Mouse (Mus musculus): ENCODE measurements around the gene Nab2. TPM values are rescaled to one million over a fixed set of nuclear protein-coding genes. Genes with fewer than 3 reads are reported as not detected.
"Not testable (repeated sequence)": the region's sequence is repeated elsewhere in the genome, so short reads cannot be mapped to it uniquely, and the experiment has no call there.

Nab2 gene
- polyA plus RNA-seq, 1 experiment from 2014 or later: 6.8 TPM

DNA sequence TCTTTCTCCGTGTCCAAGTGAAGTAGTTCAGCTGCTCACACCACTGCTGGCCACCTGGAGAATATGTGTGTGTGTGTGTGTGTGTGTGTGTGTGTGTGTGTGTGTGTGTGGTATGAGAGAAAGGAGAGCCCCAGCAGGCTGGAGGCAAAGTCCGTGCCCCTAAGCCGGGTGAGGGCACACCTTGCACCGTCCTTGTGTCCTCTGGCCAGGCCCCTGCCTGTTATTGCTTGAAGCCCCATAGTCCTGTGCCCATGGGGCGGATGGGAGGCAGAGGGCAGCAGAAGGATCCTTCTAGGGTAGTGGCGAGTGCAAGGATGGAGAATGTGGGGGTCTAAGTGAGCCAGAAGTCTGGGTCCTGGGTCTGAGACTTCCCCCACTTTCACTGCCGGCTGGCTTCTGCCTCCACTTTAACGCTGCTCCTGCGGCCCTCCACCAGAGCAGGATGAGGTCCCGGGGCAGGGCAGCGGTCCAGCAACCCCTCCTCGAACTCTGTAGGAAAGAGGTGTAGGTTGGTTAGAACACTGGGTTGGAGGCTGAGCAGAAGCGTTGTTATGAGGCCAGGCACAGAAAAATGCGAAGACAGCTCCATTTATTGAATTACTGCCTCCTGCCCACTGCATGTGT is 7.0 kb downstream of the Nab2 start:
- Histone ChIP-seq H3K9me3 (ENCODE audit: control insufficient read depth, low read length) (no peaks in the 10 kb centered on the region), H3K4me3 (ENCODE audit: low read depth, low read length) (peak overlapping the region; percentile 25; the same call in 1 of the 2 replicates), H3K36me3 (ENCODE audit: control insufficient read depth, insufficient read depth, low read length) (peaks cover 9% of the 10 kb centered on the region), H3K27ac (replicated peaks) (peak overlapping the region; percentile 90), H3K4me1 (replicated peaks; ENCODE audit: control insufficient read depth, insufficient read depth) (peaks cover 22% of the 10 kb centered on the region), H3K4me2 (replicated peaks; ENCODE audit: low read depth) (peak overlapping the region; percentile 55), H3K27me3 (ENCODE audit: control insufficient read depth, insufficient read depth, low read length) (no peaks in the 10 kb centered on the region), H3K9ac (ENCODE audit: low read length) (peak overlapping the region; percentile 59)
- ATAC-seq (ENCODE audit: low FRiP score, low TSS enrichment) (peak; percentile 18; the same call in 1 of the 2 replicates), DNase-seq (ENCODE audit: low spot score) (peak; percentile 60)
- WGBS: 18% methylated on average over 14 of the region's 14 CpGs
- TF ChIP-seq EP300 (optimal IDR thresholded peaks at IDR 0.05) (no peak), CTCF (IDR thresholded peaks at IDR 0.05; ENCODE audit: low read depth) (no peak)

DNA sequence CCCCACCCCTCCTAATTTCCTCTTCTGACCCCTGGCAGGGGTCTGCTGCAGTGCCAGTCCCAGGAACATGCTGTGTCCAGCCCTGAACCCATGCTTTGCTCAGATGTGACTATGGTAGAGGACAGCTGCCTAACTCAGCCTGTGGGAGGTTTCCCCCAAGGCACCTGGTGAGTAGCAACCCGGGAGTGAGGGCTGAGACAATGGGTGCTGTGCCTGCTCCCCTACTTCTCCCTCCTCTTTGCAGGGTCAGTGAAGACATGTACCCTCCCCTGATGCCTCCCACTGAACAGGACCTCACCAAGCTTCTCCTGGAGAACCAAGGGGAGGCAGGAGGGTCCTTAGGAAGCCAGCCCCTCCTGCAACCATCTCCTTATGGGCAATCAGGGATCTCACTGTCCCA is 8.8 kb downstream of the Nab2 start:
- H3K36me3 ChIP-seq (ENCODE audit: control insufficient read depth, insufficient read depth, low read length): peaks cover 19% of the 10 kb centered on the region
- H3K9me3 ChIP-seq (ENCODE audit: control insufficient read depth, low read length): no peaks in the 10 kb centered on the region
- no peak for DNase-seq (ENCODE audit: low spot score)
- 55% methylated on average over 1 of the region's 1 CpGs for WGBS
- no peak overlapping the region for H3K9ac ChIP-seq (ENCODE audit: low read length)
- H3K4me2 ChIP-seq (replicated peaks; ENCODE audit: low read depth): no peak overlapping the region
- H3K4me1 ChIP-seq (replicated peaks; ENCODE audit: control insufficient read depth, insufficient read depth): peaks cover 16% of the 10 kb centered on the region
- no peak for ATAC-seq (ENCODE audit: low FRiP score, low TSS enrichment)
- H3K27ac ChIP-seq (replicated peaks): no peak overlapping the region
- TF ChIP-seq EP300 (optimal IDR thresholded peaks at IDR 0.05) (no peak), CTCF (IDR thresholded peaks at IDR 0.05; ENCODE audit: low read depth) (no peak)
- H3K27me3 ChIP-seq (ENCODE audit: control insufficient read depth, insufficient read depth, low read length): no peaks in the 10 kb centered on the region
- no peak overlapping the region for H3K4me3 ChIP-seq (ENCODE audit: low read depth, low read length)

DNA sequence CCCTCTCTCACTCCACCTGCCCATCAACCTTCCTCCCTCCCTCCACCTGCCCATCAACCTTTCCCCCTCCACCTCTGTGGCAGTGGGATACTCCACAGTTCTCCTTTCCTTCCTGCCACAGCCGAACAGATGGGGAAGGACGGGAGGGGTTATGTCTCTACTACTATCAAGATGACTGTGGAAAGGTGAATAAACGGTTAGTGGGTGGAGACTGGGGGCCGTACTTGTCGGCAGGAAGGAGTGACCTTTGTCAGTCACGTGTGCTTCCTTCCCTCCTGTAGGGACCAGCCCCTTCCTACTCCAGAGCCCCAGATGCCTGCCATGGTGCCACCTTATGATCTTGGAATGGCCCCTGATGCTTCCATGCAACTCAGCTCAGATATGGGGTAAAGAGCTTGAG is 10.3 kb downstream of the Nab2 start:
- no peak overlapping the region for H3K9ac ChIP-seq (ENCODE audit: low read length)
- ATAC-seq (ENCODE audit: low FRiP score, low TSS enrichment): no peak
- no peak overlapping the region for H3K27ac ChIP-seq (replicated peaks)
- H3K27me3 ChIP-seq (ENCODE audit: control insufficient read depth, insufficient read depth, low read length): no peaks in the 10 kb centered on the region
- DNase-seq (ENCODE audit: low spot score): peak; percentile 56
- H3K36me3 ChIP-seq (ENCODE audit: control insufficient read depth, insufficient read depth, low read length): peaks cover 28% of the 10 kb centered on the region
- peaks cover 16% of the 10 kb centered on the region for H3K4me1 ChIP-seq (replicated peaks; ENCODE audit: control insufficient read depth, insufficient read depth)
- no peak overlapping the region for H3K4me2 ChIP-seq (replicated peaks; ENCODE audit: low read depth)
- no peaks in the 10 kb centered on the region for H3K9me3 ChIP-seq (ENCODE audit: control insufficient read depth, low read length)
- TF ChIP-seq CTCF (IDR thresholded peaks at IDR 0.05; ENCODE audit: low read depth) (no peak), EP300 (optimal IDR thresholded peaks at IDR 0.05) (no peak)
- no peak overlapping the region for H3K4me3 ChIP-seq (ENCODE audit: low read depth, low read length)
- WGBS: 28% methylated on average over 6 of the region's 6 CpGs

DNA sequence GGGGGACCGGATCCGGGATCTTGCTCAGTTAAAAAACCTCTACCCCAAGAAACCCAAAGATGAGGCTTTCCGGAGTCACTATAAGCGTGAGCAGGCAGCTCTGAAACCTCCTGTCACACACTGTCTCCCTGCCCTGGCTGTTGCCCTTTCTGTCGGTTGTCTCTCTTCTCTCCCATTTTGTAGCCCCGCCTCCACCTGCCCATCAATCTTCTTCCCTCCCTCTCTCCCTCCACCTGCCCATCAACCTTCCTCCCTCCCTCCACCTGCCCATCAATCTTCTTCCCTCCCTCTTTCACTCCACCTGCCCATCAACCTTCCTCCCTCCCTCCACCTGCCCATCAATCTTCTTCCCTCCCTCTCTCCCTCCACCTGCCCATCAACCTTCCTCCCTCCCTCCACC is 10.8 kb downstream of the Nab2 start:
- not testable (repeated sequence) for H3K27me3 ChIP-seq (ENCODE audit: control insufficient read depth, insufficient read depth, low read length)

DNA sequence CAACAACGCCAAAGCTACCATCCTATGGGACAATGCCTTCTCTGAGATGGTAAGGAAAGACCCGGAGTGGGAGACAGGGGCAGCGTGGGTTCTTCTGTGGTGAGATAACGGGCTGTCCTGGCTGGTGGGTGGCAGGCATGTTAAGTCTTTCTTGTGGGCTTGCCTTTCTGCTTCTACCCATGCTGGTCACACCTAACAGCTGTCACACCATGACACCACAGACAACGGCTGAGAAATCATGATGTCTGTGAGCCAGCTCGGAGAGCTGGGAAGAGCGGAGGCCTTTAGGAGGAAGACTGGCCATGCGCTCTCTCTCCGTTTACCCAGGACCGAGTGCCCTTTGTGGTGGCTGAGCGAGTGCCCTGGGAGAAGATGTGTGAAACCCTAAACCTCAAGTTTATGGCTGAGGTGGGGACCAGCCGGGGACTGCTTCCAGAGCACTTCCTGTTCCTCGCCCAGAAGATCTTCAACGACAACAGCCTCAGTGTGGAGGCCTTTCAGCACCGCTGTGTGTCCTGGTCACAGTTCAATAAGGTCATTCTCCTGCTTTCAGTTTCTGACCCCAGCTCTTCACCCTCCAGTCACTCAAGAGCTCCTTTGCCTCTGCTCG is 13.3 kb downstream of the Nab2 start:
- TF ChIP-seq EP300 (optimal IDR thresholded peaks at IDR 0.05): no peak
- no peak for TF ChIP-seq CTCF (IDR thresholded peaks at IDR 0.05; ENCODE audit: low read depth)
- Histone ChIP-seq H3K36me3 (ENCODE audit: control insufficient read depth, insufficient read depth, low read length) (peaks cover 46% of the 10 kb centered on the region), H3K9ac (ENCODE audit: low read length) (no peak overlapping the region), H3K4me2 (replicated peaks; ENCODE audit: low read depth) (no peak overlapping the region), H3K9me3 (ENCODE audit: control insufficient read depth, low read length) (no peaks in the 10 kb centered on the region), H3K4me3 (ENCODE audit: low read depth, low read length) (no peak overlapping the region), H3K4me1 (replicated peaks; ENCODE audit: control insufficient read depth, insufficient read depth) (no peaks in the 10 kb centered on the region), H3K27ac (replicated peaks) (no peak overlapping the region), H3K27me3 (ENCODE audit: control insufficient read depth, insufficient read depth, low read length) (no peaks in the 10 kb centered on the region)
- DNase-seq (ENCODE audit: low spot score) (no peak), ATAC-seq (ENCODE audit: low FRiP score, low TSS enrichment) (no peak)
- 79% methylated on average over 16 of the region's 16 CpGs for WGBS

More for the DNA sequence above, 10.8 kb downstream of the Nab2 start:
- not testable (repeated sequence) for H3K4me3 ChIP-seq (ENCODE audit: low read depth, low read length); H3K27ac ChIP-seq (replicated peaks); H3K9ac ChIP-seq (ENCODE audit: low read length); DNase-seq (ENCODE audit: low spot score); H3K4me2 ChIP-seq (replicated peaks; ENCODE audit: low read depth); H3K9me3 ChIP-seq (ENCODE audit: control insufficient read depth, low read length); ATAC-seq (ENCODE audit: low FRiP score, low TSS enrichment)
- peaks cover 32% of the 10 kb centered on the region for H3K36me3 ChIP-seq (ENCODE audit: control insufficient read depth, insufficient read depth, low read length)
- H3K4me1 ChIP-seq (replicated peaks; ENCODE audit: control insufficient read depth, insufficient read depth): peaks cover 12% of the 10 kb centered on the region
- WGBS: 68% methylated on average over 6 of the region's 6 CpGs

DNA sequence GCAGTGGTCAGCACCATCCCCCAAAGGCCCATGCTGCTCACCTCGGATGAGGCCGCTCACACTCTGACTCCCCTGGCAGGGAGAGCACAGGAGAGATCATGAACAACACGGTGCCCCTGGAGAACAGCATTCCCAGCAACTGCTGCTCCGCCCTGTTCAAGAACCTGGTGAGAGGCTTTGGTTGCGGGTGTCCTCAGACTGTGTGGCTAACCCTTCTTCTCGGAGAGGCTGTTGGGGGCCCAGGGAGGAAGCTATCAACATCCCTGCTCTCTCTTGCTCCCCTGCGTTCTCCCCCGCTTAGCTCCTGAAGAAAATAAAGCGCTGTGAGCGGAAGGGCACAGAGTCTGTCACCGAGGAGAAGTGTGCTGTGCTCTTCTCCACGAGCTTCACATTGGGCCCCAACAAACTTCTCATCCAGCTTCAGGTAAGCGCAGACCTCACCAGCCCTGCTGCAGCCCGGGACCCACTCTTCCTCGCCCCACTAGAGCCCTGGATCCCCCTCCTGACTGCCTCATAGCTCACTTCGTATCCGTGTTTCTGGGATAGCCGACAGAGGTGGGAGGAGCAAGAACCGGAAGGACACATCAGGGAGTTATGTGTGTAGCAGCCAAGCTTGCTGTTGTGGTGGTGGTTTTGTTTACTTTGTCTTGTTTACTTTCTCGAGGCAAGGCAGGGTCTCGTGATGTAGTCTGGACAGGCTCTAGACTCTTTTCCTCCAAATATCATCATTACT is 15.3 kb downstream of the Nab2 start:
- Histone ChIP-seq H3K4me3 (ENCODE audit: low read depth, low read length) (no peak overlapping the region), H3K27me3 (ENCODE audit: control insufficient read depth, insufficient read depth, low read length) (no peaks in the 10 kb centered on the region), H3K27ac (replicated peaks) (peak overlapping the region; percentile 40; the same call in 1 of the 2 replicates), H3K36me3 (ENCODE audit: control insufficient read depth, insufficient read depth, low read length) (peaks cover 46% of the 10 kb centered on the region), H3K4me1 (replicated peaks; ENCODE audit: control insufficient read depth, insufficient read depth) (no peaks in the 10 kb centered on the region), H3K9ac (ENCODE audit: low read length) (no peak overlapping the region), H3K9me3 (ENCODE audit: control insufficient read depth, low read length) (no peaks in the 10 kb centered on the region), H3K4me2 (replicated peaks; ENCODE audit: low read depth) (no peak overlapping the region)
- DNase-seq (ENCODE audit: low spot score) (no peak), ATAC-seq (ENCODE audit: low FRiP score, low TSS enrichment) (peak; percentile 16; the same call in 1 of the 2 replicates)
- 49% methylated on average over 21 of the region's 21 CpGs for WGBS
- TF ChIP-seq EP300 (optimal IDR thresholded peaks at IDR 0.05) (no peak), CTCF (IDR thresholded peaks at IDR 0.05; ENCODE audit: low read depth) (no peak)

All from stomach, postnatal 0 days (tissue).